Mouse (Mus musculus) hindbrain, embryonic 11.5 days (tissue): ENCODE measurements around the gene Lypla2. TPM values are rescaled to one million over a fixed set of nuclear protein-coding genes. Genes with fewer than 3 reads are reported as not detected.

ENCODE experiments used
- ATAC-seq: fragments of 200-750 bp; cut with Nextera tagmentation; 2 replicates; pipeline ENCODE4 v1.8.0; 2017; ENCODE audit warnings: mild to moderate bottlenecking, moderate TSS enrichment, moderate library complexity; ENCODE audit not compliant: low FRiP score
- DNase-seq: peaks from one replicate; pipeline ENCODE4 v3.0.0-alpha.2; 2015; ENCODE audit warnings: low spot score
- H3K27ac ChIP-seq: fragments of 300-500 bp; sonication (generic); 2 replicates; pipeline ENCODE4 v1.5.1; 2014; ENCODE audit warnings: mild to moderate bottlenecking, low read depth, low read length
- H3K27me3 ChIP-seq: fragments of 300-500 bp; sonication (generic); 2 replicates; pipeline ENCODE4 v1.6.1; 2014; ENCODE audit warnings: mild to moderate bottlenecking, low read length, moderate library complexity, mixed read lengths; ENCODE audit not compliant: control insufficient read depth, insufficient read depth
- H3K36me3 ChIP-seq: fragments of 300-500 bp; sonication (generic); 2 replicates; pipeline ENCODE4 v1.6.1; 2014; ENCODE audit warnings: mild to moderate bottlenecking, low read length, moderate library complexity, mixed read lengths; ENCODE audit not compliant: control insufficient read depth, insufficient read depth
- H3K4me1 ChIP-seq: fragments of 300-500 bp; sonication (generic); replicated peaks from 2 replicates; pipeline ENCODE4 v1.6.1; 2014; ENCODE audit warnings: low read length, mixed read lengths; ENCODE audit not compliant: control insufficient read depth, insufficient read depth
- H3K4me2 ChIP-seq: fragments of 300-500 bp; sonication (generic); replicated peaks from 2 replicates; pipeline ENCODE4 v1.6.1; 2014; ENCODE audit warnings: mild to moderate bottlenecking, low read depth, low read length
- H3K4me3 ChIP-seq: fragments of 300-500 bp; sonication (generic); 2 replicates; pipeline ENCODE4 v1.5.1; 2014; ENCODE audit warnings: low read depth, low read length
- H3K9ac ChIP-seq: fragments of 300-500 bp; sonication (generic); 2 replicates; pipeline ENCODE4 v1.6.1; 2014; ENCODE audit warnings: low read depth, low read length
- H3K9me3 ChIP-seq: fragments of 300-500 bp; sonication (generic); 2 replicates; pipeline ENCODE4 v1.6.1; 2016; ENCODE audit warnings: low read length; ENCODE audit not compliant: control insufficient read depth
- WGBS: fragments of 180-500 bp; shearing (Covaris S2); extraction: QIAGEN DNeasy Blood & Tissue Kit; methylation state at CpG from one replicate; pipeline ENCODE4 v1.1.7; 2014; 5-methylcytosine and 5-hydroxymethylcytosine counted together
- polyA plus RNA-seq: library from polyadenylated mRNA; unstranded; fragments of >200 nt; fragmentation: Nextera tagmentation; extraction: Ambion mirVana; gene quantifications from 2 replicates; pipeline ENCODE4 v1.2.1, GENCODE M21; 2014

The Lypla2 gene
- polyA plus RNA-seq, 1 experiment from 2014 or later = 143 TPM

DNA sequence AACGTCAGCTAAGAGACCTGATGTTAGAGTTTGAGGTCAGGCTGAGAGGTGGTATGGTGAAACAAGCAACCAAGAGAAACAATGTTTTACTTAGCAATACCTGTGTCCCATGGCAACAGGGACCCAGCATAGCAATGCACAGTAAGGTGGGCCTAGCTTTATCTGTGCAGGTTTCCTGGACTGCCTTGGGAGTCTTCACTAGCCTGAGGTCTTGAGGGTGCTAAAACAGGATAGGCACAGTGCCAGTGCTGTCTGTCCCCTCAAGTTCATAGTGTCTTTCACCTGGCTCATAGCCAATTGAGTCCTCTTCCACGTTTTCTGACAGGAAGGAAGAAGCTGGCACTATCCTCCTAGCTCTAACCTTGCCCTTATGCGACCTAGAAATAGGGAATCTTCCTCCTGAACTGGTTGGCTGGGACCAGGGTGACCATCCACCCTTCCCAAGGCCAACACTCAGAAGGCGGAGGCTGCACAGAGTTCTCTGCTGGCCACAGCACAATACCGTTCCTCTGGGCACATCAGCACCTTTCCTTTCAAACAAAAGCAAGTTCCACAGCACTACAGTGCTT is 31.8 kb upstream of the Lypla2 start:
- no peak overlapping the region for H3K27ac ChIP-seq
- ATAC-seq (no peak), DNase-seq (no peak)
- no peaks in the 10 kb centered on the region for H3K4me1 ChIP-seq
- H3K9me3 ChIP-seq = no peaks in the 10 kb centered on the region
- H3K36me3 ChIP-seq = peaks cover 28% of the 10 kb centered on the region
- no peak overlapping the region for H3K4me2 ChIP-seq
- H3K4me3 ChIP-seq = no peak overlapping the region
- 88% methylated on average over 5 of the region's 5 CpGs for WGBS
- H3K9ac ChIP-seq = no peak overlapping the region
- H3K27me3 ChIP-seq = no peaks in the 10 kb centered on the region

DNA sequence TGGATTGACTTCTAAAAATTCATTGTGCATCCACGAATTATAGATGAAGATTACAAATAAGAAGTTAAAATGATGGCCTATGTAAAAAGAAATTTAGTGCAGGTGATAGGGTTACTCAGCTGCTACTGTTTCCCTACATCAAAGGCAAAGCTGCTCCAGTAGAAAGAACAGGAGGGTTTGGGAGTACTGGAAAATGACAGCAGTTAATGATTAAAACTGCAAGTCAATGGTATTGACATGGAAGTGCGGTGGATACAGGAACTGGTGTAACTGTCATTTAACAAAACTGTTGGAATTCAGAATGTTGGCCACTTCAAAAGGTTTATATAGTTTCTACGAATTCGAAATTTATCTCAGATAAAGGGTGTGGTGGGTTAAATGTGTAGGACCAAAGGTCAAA is 22.7 kb upstream of the Lypla2 start:
- DNase-seq = no peak
- H3K4me2 ChIP-seq = no peak overlapping the region
- no peaks in the 10 kb centered on the region for H3K36me3 ChIP-seq
- H3K27ac ChIP-seq = no peak overlapping the region
- 80% methylated on average over 4 of the region's 4 CpGs for WGBS
- no peak overlapping the region for H3K4me3 ChIP-seq
- H3K9me3 ChIP-seq = no peaks in the 10 kb centered on the region
- no peak for ATAC-seq
- H3K4me1 ChIP-seq = no peaks in the 10 kb centered on the region
- H3K9ac ChIP-seq = no peak overlapping the region
- no peaks in the 10 kb centered on the region for H3K27me3 ChIP-seq

GRCm38 (mm10) chr4:135993941-135994340 is 21.5 kb upstream of the Lypla2 start:
- ATAC-seq = no peak
- WGBS = 96% methylated on average over 6 of the region's 6 CpGs
- Histone ChIP-seq H3K27ac (no peak overlapping the region), H3K9ac (no peak overlapping the region), H3K27me3 (no peaks in the 10 kb centered on the region), H3K4me1 (no peaks in the 10 kb centered on the region), H3K9me3 (no peaks in the 10 kb centered on the region), H3K36me3 (no peaks in the 10 kb centered on the region), H3K4me2 (no peak overlapping the region), H3K4me3 (no peak overlapping the region)
- no peak for DNase-seq

GRCm38 (mm10) chr4:135987714-135988113 is 15.3 kb upstream of the Lypla2 start:
- peak overlapping the region; percentile 95 for H3K9ac ChIP-seq
- no peaks in the 10 kb centered on the region for H3K27me3 ChIP-seq
- peaks cover 5% of the 10 kb centered on the region for H3K4me1 ChIP-seq
- H3K27ac ChIP-seq = no peak overlapping the region; the same call in 1 of the 2 replicates
- peak overlapping the region; percentile 95; the same call in 1 of the 2 replicates for H3K4me3 ChIP-seq
- ATAC-seq = no peak
- no peaks in the 10 kb centered on the region for H3K36me3 ChIP-seq
- peak; percentile 9 for DNase-seq
- H3K4me2 ChIP-seq = peak overlapping the region; percentile 88
- WGBS = 76% methylated on average over 9 of the region's 9 CpGs
- H3K9me3 ChIP-seq = no peaks in the 10 kb centered on the region

- ATAC-seq = peak; percentile 91
- WGBS = under 1% methylated on average over 72 of the region's 81 CpGs
Measured at GRCm38 (mm10) chr4:135986943-135987710, 14.7 kb upstream of the Lypla2 start, which contains the start of gene Pithd1. Gene Pithd1 (minus strand): TSS chr4:135987264.

DNA sequence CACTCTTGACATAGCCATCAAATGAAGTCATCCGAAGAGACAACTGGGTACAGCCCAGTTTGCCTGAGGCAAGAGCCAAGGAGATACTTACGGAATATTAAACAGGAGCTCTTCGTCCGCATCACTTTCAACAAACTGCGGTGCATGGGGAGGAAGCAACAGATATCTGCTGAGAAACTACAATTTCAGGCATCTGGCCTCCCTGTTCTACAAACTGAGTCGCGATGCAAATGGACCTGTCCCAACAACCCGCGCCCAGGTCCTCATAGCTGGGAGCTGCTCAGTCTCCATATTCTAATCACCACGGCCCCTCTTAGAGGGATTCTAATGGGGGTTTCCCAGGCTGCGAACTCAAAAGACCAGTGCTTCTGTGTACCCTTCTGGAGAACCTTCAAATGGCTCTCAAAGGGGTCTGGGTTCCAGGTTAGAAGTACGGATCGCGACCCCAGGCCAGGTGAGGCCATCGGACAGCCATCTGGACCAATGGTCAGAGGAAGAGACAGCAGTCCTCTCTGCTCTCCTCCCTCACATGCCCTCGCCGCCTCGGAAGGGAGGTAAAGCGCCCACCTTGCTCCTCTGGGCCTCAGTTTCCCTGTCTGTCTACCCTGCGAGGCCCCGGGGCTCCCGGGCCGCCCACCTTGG is 14.0 kb upstream of the Lypla2 start:
- peak; percentile 8; the same call in 1 of the 2 replicates for ATAC-seq
- H3K4me3 ChIP-seq = peak overlapping the region; percentile 95

More at GRCm38 (mm10) chr4:135986943-135987710, 14.7 kb upstream of the Lypla2 start, which contains the start of gene Pithd1:
- peak within 1 kb of the TSS; percentile 95 for H3K4me3 ChIP-seq
- peak; percentile 95 for DNase-seq
- peak within 1 kb of the TSS; percentile 95 for H3K9ac ChIP-seq
- no peaks in the 10 kb centered on the region for H3K9me3 ChIP-seq
- H3K4me1 ChIP-seq = peaks cover 5% of the 10 kb centered on the region
- no peaks in the 10 kb centered on the region for H3K27me3 ChIP-seq
- peak within 1 kb of the TSS; percentile 65 for H3K27ac ChIP-seq
- H3K4me2 ChIP-seq = peak within 1 kb of the TSS; percentile 88
- no peaks in the 10 kb centered on the region for H3K36me3 ChIP-seq

DNA sequence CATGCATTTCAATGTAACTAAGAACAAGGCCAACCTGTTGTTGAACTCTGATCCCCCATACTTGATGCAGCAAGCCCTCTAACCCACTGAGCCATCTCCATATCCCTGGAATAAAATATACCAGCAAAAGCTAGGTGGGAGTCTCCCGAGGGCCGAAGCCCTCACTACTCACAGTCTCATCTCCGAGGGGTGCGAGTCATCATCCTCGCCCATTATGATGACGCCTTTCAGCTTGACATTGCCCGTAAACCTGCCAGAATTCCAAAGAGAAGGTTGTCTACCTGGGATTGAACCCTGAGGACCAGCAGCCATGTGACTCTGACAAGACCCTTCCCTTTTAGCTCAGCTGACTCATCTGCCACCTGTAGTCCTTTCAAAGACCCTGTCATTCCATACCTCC is 13.3 kb upstream of the Lypla2 start:
- Histone ChIP-seq H3K9ac (no peak overlapping the region), H3K9me3 (no peaks in the 10 kb centered on the region), H3K4me2 (peak overlapping the region; percentile 88), H3K27ac (no peak overlapping the region), H3K4me1 (peaks cover 5% of the 10 kb centered on the region), H3K36me3 (0 out of 2 replicates have a peak, but pooled peaks cover 1% of the 10 kb centered on the region), H3K27me3 (no peaks in the 10 kb centered on the region), H3K4me3 (peak overlapping the region; percentile 95)
- DNase-seq (no peak), ATAC-seq (no peak)
- 88% methylated on average over 7 of the region's 7 CpGs for WGBS

More for the DNA sequence above, 14.0 kb upstream of the Lypla2 start:
- no peak for DNase-seq
- no peaks in the 10 kb centered on the region for H3K36me3 ChIP-seq
- peak overlapping the region; percentile 88 for H3K4me2 ChIP-seq
- no peaks in the 10 kb centered on the region for H3K27me3 ChIP-seq
- WGBS = 11% methylated on average over 22 of the region's 23 CpGs
- peaks cover 5% of the 10 kb centered on the region for H3K4me1 ChIP-seq
- no peaks in the 10 kb centered on the region for H3K9me3 ChIP-seq
- peak overlapping the region; percentile 95 for H3K9ac ChIP-seq
- peak overlapping the region; percentile 65 for H3K27ac ChIP-seq

GRCm38 (mm10) chr4:135985193-135985592 is 12.8 kb upstream of the Lypla2 start:
- no peaks in the 10 kb centered on the region for H3K27me3 ChIP-seq
- H3K4me2 ChIP-seq = no peak overlapping the region
- H3K36me3 ChIP-seq = 0 out of 2 replicates have a peak, but pooled peaks cover 3% of the 10 kb centered on the region
- WGBS = 90% methylated on average over 5 of the region's 5 CpGs
- no peak overlapping the region for H3K9ac ChIP-seq
- ATAC-seq (no peak), DNase-seq (no peak)
- no peak overlapping the region for H3K4me3 ChIP-seq
- no peak overlapping the region for H3K27ac ChIP-seq
- no peaks in the 10 kb centered on the region for H3K9me3 ChIP-seq
- peaks cover 5% of the 10 kb centered on the region for H3K4me1 ChIP-seq
